Mouse (Mus musculus): ENCODE measurements around the gene Dyx1c1. TPM values are rescaled to one million over a fixed set of nuclear protein-coding genes. Genes with fewer than 3 reads are reported as not detected.
A peak's percentile ranks its signal among the peaks of the same experiment; 100 is the strongest.

Dyx1c1 gene
- polyA plus RNA-seq (2015; fragmentation: Nextera tagmentation; extraction: Ambion mirVana), result 2.6 and 2.8 TPM in 2 replicates

DNA sequence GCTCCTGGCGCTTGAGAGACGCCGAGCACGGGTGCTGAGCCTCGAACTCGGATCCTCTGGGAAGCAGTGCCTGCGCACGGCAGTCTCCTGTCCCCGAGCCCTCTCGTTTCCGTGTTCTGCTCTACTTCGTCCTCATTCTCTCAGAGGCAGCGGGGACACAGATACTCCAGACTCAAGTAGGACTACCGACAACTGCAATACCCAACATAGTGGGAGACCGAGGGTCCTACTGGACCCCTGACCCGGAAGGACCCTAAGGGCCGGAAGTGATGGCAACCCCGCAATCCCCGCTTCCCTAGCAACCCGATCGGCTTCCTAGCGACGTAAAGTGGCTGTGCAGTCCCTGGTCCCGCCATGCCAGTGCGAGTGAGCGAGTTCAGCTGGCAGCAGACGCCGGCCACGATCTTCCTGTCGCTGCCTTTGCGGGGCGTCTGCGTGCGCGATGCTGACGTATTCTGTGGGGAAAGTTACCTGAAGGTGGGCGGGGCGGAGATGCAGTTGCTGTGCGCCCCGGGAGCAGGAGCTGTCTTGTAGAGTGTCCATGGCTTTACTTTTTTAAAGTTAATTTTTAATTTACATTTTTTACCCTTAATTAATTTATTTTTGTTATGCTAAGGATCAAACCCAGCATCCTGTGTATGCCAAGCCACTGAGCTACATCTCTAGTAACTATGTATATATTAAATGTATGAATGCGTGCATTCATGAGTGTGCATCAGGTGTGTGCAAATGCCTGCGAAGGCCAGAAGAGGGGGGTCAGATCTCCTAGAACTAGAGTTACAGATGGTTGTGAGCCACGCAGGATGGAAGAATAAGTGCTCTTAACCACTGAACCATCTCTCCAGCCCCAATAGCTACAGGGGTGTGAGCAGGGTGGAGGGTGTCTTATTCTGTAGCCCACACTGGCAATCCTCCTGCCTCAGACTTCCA lies at the start of gene Dyx1c1, which contains the start of gene Gm44503:
TSS of gene Dyx1c1 (plus strand) at position 265 of the 930 bp plus-strand sequence.
TSS of gene Gm44503 (plus strand) at position 332 of the 930 bp plus-strand sequence.
- peaks cover 4% of the 10 kb centered on the region for H3K4me1 ChIP-seq (ENCODE audit: control insufficient read depth, insufficient read depth, low read length)
- no peaks in the 10 kb centered on the region for H3K36me3 ChIP-seq (ENCODE audit: control insufficient read depth, insufficient read depth, low read length)
- H3K27ac ChIP-seq (ENCODE audit: low read length), result peak within 1 kb of the TSS; percentile 69
- H3K9me3 ChIP-seq (replicated peaks; ENCODE audit: control insufficient read depth, low read length, poor library complexity, severe bottlenecking), result no peaks in the 10 kb centered on the region
- peak within 1 kb of the TSS; percentile 66 for H3K9ac ChIP-seq (ENCODE audit: low read depth, low read length)
- peak within 1 kb of the TSS; percentile 71 for H3K4me3 ChIP-seq (ENCODE audit: low read depth, low read length)
- 2% methylated on average over 43 of the region's 43 CpGs for WGBS
- H3K27me3 ChIP-seq (ENCODE audit: control insufficient read depth, insufficient read depth, low read depth, low read length), result no peaks in the 10 kb centered on the region
- peak within 1 kb of the TSS; percentile 70 for H3K4me2 ChIP-seq (ENCODE audit: low read length)
- ATAC-seq, result peak; percentile 98

DNA sequence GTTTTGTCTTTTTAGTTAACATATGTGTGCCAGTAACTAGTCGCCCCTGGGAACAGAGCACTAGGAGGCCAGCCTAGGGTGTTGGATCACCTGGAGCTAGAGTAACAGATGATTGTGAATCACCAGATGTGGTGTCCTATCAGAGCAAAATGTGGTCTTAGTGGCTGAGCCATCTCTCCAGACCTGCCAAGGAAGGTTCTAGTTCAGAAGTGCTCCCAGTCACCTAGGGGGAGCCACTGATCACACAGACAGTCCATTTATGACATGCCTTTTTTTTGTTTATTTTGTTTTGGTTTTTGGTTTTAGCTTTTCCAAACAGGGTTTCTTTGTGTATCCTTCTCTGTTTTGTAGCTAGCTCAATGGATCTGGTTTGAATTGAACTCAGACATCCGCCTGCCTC lies 47.2 kb upstream of the Dyx1c1 start:
- Histone ChIP-seq H3K4me2 (ENCODE audit: low read length) (no peak overlapping the region), H3K9me3 (replicated peaks; ENCODE audit: control insufficient read depth, low read length, poor library complexity, severe bottlenecking) (no peaks in the 10 kb centered on the region), H3K27ac (ENCODE audit: low read length) (no peak overlapping the region), H3K9ac (ENCODE audit: low read depth, low read length) (no peak overlapping the region), H3K4me3 (ENCODE audit: low read depth, low read length) (no peak overlapping the region), H3K4me1 (ENCODE audit: control insufficient read depth, insufficient read depth, low read length) (no peaks in the 10 kb centered on the region), H3K36me3 (ENCODE audit: control insufficient read depth, insufficient read depth, low read length) (no peaks in the 10 kb centered on the region), H3K27me3 (ENCODE audit: control insufficient read depth, insufficient read depth, low read depth, low read length) (no peaks in the 10 kb centered on the region)
- 83% methylated on average over 2 of the region's 2 CpGs for WGBS
- ATAC-seq, result no peak

DNA sequence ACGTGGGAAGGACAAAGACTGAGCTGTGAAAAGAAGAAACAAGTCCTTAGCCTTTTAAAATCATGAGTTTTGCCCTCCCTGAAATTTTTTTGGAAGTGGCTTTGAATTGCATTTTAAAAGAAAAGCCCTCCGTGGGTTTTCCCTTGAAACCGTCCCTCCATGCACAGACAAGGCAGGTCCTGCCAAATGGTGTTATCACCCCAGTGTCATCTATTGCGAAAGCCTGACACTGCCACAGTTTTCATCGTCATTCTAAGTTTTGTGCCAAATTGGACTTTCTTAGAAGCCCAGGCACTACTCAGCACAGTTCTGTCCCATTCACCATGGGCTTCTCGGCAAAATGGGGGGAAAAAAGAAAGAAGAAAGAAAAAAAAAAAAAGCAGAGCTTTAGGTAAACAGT lies 45.0 kb upstream of the Dyx1c1 start:
- Histone ChIP-seq H3K9ac (ENCODE audit: low read depth, low read length) (no peak overlapping the region), H3K9me3 (replicated peaks; ENCODE audit: control insufficient read depth, low read length, poor library complexity, severe bottlenecking) (no peaks in the 10 kb centered on the region), H3K4me3 (ENCODE audit: low read depth, low read length) (no peak overlapping the region), H3K27me3 (ENCODE audit: control insufficient read depth, insufficient read depth, low read depth, low read length) (no peaks in the 10 kb centered on the region), H3K4me2 (ENCODE audit: low read length) (no peak overlapping the region), H3K4me1 (ENCODE audit: control insufficient read depth, insufficient read depth, low read length) (no peaks in the 10 kb centered on the region), H3K27ac (ENCODE audit: low read length) (no peak overlapping the region), H3K36me3 (ENCODE audit: control insufficient read depth, insufficient read depth, low read length) (no peaks in the 10 kb centered on the region)
- 74% methylated on average over 6 of the region's 6 CpGs for WGBS
- no peak for ATAC-seq

DNA sequence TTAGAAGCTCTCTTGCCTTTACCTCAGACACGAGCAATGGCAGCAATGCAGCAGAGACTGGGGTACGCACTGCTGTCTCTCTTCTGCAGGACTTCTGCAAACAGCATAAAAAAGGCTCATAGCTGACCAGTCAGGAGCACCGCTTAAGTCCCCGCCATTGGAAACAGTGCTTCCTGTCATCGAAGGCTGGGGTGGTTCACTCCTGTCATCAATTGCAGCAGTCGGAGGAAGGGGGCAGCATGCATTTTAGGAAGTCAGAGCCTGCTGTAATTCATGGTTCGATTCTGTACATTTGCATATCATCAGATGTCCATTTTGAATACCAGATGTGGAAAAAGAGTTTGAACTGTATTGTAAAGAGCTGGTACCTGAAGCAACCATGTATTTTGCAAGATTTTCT lies 42.9 kb upstream of the Dyx1c1 start:
- ATAC-seq, result no peak
- Histone ChIP-seq H3K4me2 (ENCODE audit: low read length) (no peak overlapping the region), H3K9ac (ENCODE audit: low read depth, low read length) (no peak overlapping the region), H3K27me3 (ENCODE audit: control insufficient read depth, insufficient read depth, low read depth, low read length) (no peaks in the 10 kb centered on the region), H3K4me1 (ENCODE audit: control insufficient read depth, insufficient read depth, low read length) (no peaks in the 10 kb centered on the region), H3K9me3 (replicated peaks; ENCODE audit: control insufficient read depth, low read length, poor library complexity, severe bottlenecking) (no peaks in the 10 kb centered on the region), H3K27ac (ENCODE audit: low read length) (no peak overlapping the region), H3K36me3 (ENCODE audit: control insufficient read depth, insufficient read depth, low read length) (no peaks in the 10 kb centered on the region), H3K4me3 (ENCODE audit: low read depth, low read length) (no peak overlapping the region)
- WGBS, result 76% methylated on average over 7 of the region's 7 CpGs

DNA sequence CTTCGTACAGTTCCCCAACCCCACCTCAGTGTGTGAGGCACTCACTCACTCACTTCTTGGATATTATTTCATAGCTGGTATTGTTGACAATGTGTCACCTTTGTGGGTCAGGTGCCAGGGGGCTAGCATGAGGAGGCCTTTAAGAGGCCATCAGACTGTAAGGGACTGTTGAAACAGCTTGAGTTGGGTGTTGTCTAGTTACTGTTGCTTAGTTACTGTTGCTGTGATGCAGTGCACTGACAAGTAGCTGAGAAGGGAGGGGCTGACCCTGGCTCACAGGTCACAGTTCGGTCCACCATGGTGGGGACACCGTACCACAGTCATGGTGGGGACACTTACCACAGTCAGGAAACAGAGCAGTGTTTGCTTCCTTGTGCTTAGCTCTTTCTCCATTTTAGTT lies 35.5 kb upstream of the Dyx1c1 start:
- Histone ChIP-seq H3K4me3 (ENCODE audit: low read depth, low read length) (no peak overlapping the region), H3K9me3 (replicated peaks; ENCODE audit: control insufficient read depth, low read length, poor library complexity, severe bottlenecking) (no peaks in the 10 kb centered on the region), H3K27ac (ENCODE audit: low read length) (no peak overlapping the region), H3K4me2 (ENCODE audit: low read length) (no peak overlapping the region), H3K4me1 (ENCODE audit: control insufficient read depth, insufficient read depth, low read length) (peaks cover 24% of the 10 kb centered on the region), H3K36me3 (ENCODE audit: control insufficient read depth, insufficient read depth, low read length) (no peaks in the 10 kb centered on the region), H3K9ac (ENCODE audit: low read depth, low read length) (no peak overlapping the region), H3K27me3 (ENCODE audit: control insufficient read depth, insufficient read depth, low read depth, low read length) (no peaks in the 10 kb centered on the region)
- 87% methylated on average over 3 of the region's 3 CpGs for WGBS
- no peak for ATAC-seq

DNA sequence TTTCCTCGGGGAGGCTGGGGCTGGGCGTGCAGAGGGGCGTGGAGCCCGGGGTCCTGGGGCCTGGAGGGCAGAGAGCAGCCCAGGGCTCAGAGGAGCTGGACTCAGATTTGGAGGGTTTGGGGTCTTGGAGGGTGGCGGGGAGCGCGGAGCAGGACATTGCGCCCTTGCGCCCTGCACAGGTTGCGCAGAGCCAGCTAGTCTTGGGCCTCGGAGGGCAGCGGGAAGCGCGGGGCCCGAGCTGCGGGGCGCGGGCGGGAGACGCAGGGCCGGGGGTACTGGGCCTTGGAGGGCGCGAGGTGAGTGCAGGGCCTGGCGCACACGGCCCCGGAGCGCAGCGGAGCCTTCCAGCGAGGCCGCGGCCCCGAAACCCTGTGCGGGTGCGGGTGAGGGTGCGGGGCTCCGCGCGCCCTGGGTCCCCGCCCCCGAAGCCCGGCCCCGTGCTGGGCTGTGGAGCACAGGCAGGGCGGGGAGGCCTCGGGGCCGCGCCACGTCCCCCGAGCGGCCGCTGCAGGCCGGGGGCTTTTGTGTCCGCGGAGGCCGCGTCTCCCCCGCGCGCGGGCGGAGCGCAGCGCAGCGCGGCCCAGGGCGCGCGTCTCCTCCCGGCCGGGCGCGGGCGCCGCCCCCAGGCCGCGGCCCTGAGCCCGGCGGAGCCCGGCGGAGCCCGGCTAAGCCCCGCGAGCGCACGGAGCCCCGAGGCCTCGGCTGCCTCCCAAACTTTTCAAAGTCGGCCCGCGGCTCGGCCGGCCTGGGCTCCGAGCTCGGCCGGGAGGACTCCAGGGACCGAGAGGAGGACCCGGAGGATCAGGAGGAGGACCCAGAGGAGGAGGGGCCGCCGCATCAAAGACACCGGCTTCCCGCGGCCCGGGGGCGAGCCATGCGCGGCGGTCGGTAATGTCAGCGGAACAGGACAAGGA lies 33.3 kb upstream of the Dyx1c1 start, which contains the start of gene Pygo1:
TSS of gene Pygo1 (plus strand) at position 625 of the 914 bp plus-strand sequence.
- Histone ChIP-seq H3K4me2 (ENCODE audit: low read length) (peak within 1 kb of the TSS; percentile 97), H3K36me3 (ENCODE audit: control insufficient read depth, insufficient read depth, low read length) (no peaks in the 10 kb centered on the region), H3K9ac (ENCODE audit: low read depth, low read length) (peak within 1 kb of the TSS; percentile 92), H3K4me1 (ENCODE audit: control insufficient read depth, insufficient read depth, low read length) (peaks cover 26% of the 10 kb centered on the region), H3K27me3 (ENCODE audit: control insufficient read depth, insufficient read depth, low read depth, low read length) (no peaks in the 10 kb centered on the region), H3K27ac (ENCODE audit: low read length) (peak within 1 kb of the TSS; percentile 84), H3K4me3 (ENCODE audit: low read depth, low read length) (peak within 1 kb of the TSS; percentile 71), H3K9me3 (replicated peaks; ENCODE audit: control insufficient read depth, low read length, poor library complexity, severe bottlenecking) (no peaks in the 10 kb centered on the region)
- under 1% methylated on average over 77 of the region's 108 CpGs for WGBS
- peak; percentile 88 for ATAC-seq

DNA sequence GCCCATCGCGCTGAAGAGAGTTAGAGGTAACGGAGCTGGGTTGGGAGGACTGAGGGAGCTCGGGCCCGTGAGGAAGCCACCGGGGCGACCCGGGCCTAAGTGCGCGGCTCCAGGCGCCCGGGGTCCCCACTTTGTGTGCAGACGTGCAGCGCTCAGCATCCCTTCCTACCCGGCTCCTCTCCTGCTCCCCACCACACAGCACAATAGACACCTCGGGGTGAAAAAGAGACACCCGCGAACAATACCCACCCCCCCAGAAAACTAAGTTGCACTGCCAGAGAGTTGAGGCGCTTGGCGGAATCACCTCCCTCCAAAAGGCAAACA lies 32.7 kb upstream of the Dyx1c1 start:
- Histone ChIP-seq H3K4me3 (ENCODE audit: low read depth, low read length) (peak overlapping the region; percentile 71), H3K27ac (ENCODE audit: low read length) (peak overlapping the region; percentile 84), H3K4me2 (ENCODE audit: low read length) (peak overlapping the region; percentile 97), H3K27me3 (ENCODE audit: control insufficient read depth, insufficient read depth, low read depth, low read length) (no peaks in the 10 kb centered on the region), H3K4me1 (ENCODE audit: control insufficient read depth, insufficient read depth, low read length) (peaks cover 26% of the 10 kb centered on the region), H3K9ac (ENCODE audit: low read depth, low read length) (peak overlapping the region; percentile 92), H3K36me3 (ENCODE audit: control insufficient read depth, insufficient read depth, low read length) (no peaks in the 10 kb centered on the region), H3K9me3 (replicated peaks; ENCODE audit: control insufficient read depth, low read length, poor library complexity, severe bottlenecking) (no peaks in the 10 kb centered on the region)
- ATAC-seq, result peak; percentile 54; the same call in 1 of the 2 replicates
- WGBS, result under 1% methylated on average over 20 of the region's 20 CpGs

DNA sequence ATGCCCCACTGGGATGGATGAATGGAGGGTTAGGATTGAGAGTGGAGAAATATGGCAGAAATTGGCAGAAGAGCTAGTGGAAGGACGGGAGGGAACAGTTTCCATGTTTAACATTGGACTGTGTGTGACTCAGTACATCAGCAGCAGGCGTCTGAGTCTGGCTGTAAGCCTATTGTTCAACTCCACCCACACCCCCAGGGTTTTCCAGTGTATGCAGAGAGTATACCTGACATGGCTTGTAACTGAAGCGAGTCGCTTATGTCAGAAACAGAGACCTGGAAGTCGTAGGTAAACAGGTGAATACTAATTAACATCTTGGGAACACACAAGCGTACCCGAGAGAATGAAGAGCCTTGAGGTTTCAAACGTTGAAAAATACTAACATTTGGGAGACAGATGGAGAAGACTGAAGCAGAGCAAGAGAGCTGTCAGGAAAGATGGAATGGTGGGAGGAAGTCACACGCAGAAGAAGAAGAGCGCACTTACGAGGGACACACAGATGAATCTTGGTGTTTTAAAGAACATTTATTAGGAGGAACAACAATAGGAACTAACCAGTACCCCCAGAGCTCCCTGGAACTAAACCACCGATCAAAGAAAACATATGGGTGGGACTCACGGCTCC lies 27.3 kb upstream of the Dyx1c1 start:
- H3K27me3 ChIP-seq (ENCODE audit: control insufficient read depth, insufficient read depth, low read depth, low read length), result no peaks in the 10 kb centered on the region
- no peak for ATAC-seq
- H3K9ac ChIP-seq (ENCODE audit: low read depth, low read length), result no peak overlapping the region
- no peaks in the 10 kb centered on the region for H3K36me3 ChIP-seq (ENCODE audit: control insufficient read depth, insufficient read depth, low read length)
- no peak overlapping the region for H3K27ac ChIP-seq (ENCODE audit: low read length)
- no peak overlapping the region for H3K4me3 ChIP-seq (ENCODE audit: low read depth, low read length)
- peaks cover 20% of the 10 kb centered on the region for H3K4me1 ChIP-seq (ENCODE audit: control insufficient read depth, insufficient read depth, low read length)
- 82% methylated on average over 13 of the region's 13 CpGs for WGBS
- H3K9me3 ChIP-seq (replicated peaks; ENCODE audit: control insufficient read depth, low read length, poor library complexity, severe bottlenecking), result no peaks in the 10 kb centered on the region
- no peak overlapping the region for H3K4me2 ChIP-seq (ENCODE audit: low read length)
